Mouse (Mus musculus) T-helper 1 cell (primary cell): ENCODE data around the gene Adgrf2.

Experiments
- in situ Hi-C: fragments of 300-600 bp; cut with MboI, MseI; formaldehyde crosslinking; loops from one replicate; pipeline ENCODE4 v1.15.1; 2025; ENCODE audit warnings: high pct_unique_total_duplicates

The Adgrf2 gene

DNA sequence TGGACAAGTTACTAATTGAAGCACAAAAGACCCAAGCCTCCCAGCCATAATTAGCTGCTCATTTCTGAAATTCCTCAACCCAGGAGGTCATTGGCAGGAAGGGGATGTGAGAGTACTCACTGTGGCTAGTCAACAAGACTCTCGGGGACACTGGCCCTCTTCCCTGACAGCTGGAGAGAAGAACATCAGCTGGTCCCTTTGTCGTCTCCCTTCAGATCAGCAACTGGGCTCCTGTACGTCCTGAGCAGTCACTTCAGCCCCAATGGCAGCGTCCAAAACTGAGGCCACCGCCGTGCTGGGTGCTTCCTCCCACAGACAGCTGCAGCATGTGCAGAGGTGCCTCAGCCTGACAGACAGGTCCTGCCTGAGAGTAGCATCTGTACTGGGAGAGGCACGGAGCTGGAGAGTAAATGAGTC, at the start of gene Adgrf2:
Gene Adgrf2, minus strand, starts transcription at position 379 of the 417 bp plus-strand sequence.
- in situ Hi-C loops, result no loop called here

DNA sequence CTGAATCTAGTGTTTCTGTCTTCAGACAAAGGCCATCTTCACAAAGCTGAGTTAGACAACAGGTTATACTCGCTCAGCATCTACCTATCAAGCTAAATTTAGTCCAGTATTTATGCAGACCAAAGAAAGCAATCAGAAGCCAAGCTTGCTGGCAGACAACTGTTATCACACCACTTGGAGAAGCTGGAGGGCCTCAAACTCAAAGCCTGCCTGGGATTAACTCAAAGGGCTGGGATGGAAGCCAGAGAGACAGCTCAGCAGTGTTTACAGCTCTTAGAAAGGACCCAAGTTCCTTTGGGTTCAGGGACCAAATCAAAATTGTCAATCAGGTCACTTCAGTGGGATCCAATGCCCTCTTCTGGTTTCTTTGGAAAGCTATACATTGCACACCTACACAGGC, 48.8 kb upstream of the Adgrf2 start:
- in situ Hi-C loops, result no loop called here

GRCm38 (mm10) chr17:42789723-42790122, 47.7 kb upstream of the Adgrf2 start:
- in situ Hi-C loops, result no loop called here

DNA sequence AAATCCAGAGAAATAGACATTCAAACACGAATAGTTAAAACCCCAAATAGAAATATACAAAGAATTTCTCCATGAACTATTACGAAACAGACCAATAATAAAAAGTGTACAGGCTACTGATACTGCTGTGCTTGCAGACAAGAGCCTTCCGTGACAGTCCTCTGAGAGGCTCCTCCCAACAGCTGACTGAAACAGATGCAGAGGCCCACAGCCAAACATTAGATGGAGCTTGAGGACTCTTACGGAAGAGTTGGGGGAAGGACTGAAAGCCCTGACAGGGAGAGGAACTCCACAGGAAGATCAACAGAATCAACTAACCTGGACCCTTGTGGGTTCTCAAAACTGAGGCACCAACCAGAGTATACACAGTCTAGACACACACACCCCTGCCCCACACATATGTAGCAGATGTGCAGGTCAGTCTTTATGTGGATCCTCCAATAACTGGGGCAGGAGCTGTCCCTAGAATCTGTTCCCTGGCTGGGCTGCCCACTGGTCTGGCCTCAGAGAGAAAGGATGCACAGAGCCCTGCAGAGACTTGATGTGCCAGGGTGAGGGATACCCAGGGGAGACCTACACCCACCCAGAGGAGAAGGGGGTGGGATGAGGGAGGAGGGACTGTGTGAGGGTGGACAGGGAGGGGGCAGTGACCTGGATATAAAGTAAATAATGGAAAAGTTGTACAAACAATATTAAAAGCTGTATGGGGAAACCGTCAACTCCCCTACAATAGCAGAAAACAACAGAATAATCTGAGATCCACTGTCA, 46.9 kb upstream of the Adgrf2 start:
- in situ Hi-C loops, result no loop called here

GRCm38 (mm10) chr17:42782156-42782757, 40.3 kb upstream of the Adgrf2 start:
- in situ Hi-C loops, result loop anchor here (5.0 kb wide), 1 partner anchor 125 kb away; no protein-coding TSS in a partner anchor

DNA sequence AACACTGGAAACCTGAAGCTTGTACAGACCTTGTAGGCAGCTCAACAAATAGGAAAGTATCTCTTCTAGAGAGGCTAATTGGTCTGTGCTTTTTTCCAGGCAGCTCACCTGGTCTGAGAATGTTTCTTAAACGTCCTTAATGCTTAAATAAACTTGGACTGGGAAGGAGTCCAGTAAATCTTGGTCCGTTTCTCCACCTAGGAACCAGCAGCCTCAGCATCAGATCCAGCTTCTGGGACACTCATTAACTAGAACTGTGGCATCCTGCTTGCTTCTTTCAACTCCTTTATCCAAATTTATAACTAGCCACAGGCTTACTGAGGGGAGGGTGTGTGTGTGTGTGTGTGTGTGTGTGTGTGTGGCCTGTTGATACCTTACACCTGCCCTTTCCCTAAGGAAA, 11.8 kb upstream of the Adgrf2 start:
- in situ Hi-C loops, result no loop called here

DNA sequence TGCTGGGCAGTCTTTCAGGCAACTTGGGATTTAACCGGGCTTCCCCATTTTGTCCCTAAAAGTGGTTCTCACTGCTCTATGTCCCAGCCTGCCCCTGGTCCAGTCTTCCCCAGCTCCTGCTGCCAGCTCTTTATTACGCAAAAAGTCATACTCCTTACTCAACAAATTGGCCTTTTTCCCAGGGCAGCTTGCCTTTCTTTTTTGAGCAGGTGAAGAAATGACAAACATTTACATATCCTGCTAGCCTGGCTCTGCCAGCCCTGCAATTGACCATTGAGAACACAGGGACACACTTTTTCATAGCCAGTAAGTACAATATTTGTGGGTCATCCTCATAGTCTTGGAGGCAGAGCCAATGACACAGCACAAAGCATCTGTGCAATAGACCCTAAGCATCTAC, 10.2 kb upstream of the Adgrf2 start:
- in situ Hi-C loops, result no loop called here

DNA sequence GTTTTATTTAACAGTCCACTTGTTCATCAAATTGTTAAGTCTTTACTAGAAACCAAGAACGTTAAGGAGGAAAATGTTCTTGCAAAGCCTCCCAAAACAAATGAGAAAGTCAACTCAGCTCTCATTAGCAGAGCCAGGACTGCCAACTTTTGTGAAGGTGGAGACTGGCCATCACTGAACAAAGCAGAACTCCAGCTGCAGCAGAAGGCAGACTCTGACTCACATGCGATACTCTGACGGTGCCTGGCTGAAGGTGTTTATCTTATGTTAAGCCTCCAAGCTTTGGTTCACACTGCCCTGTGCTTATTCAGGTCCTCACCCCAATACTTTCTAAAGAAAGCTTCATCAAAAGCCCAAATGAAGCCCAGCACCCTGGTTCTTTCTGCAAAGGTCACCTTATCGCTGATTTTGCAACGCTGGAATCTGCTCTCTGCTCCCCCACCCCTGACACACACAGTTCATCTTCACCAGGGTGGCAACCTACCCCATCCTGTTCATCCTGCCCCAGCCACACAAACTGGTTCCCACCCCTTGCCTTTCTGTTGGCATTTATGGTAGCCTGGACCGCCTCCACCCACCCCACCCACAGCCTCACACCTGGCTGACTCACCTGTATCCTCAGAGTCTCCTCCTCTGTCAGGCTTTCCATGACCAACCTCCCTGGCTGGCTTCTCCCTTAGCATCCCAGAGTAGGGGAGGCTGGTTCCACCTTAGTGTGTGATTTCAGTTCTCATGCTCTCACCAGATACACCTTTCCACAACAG, 3.9 kb upstream of the Adgrf2 start:
- in situ Hi-C loops, result no loop called here

- in situ Hi-C loops, result no loop called here
Observed at GRCm38 (mm10) chr17:42742823-42743222, 844 bp upstream of the Adgrf2 start.

DNA sequence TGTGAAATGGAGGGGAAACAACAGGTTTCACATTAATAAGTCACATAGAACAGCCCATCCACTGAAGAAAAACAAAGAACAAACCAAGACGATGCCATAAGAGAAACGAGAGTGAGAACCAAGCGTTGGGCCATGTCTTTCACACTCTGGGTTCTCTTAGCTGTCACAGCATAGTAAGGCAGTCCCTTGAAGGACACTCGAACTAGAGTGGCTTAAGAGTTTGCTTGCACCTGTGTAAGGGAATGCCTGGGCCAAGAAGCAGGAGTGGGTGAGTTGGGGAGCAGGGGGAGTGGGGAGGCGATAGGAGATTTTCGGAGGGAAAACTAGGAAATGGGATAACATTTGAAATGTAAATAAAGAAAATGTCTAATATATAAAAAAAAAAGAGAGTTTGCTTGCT, 3.2 kb downstream of the Adgrf2 start:
- in situ Hi-C loops, result no loop called here

- in situ Hi-C loops, result no loop called here
Observed at GRCm38 (mm10) chr17:42717161-42717560, 24.8 kb downstream of the Adgrf2 start.

- in situ Hi-C loops, result no loop called here
Observed at GRCm38 (mm10) chr17:42714991-42715390, 27.0 kb downstream of the Adgrf2 start.

DNA sequence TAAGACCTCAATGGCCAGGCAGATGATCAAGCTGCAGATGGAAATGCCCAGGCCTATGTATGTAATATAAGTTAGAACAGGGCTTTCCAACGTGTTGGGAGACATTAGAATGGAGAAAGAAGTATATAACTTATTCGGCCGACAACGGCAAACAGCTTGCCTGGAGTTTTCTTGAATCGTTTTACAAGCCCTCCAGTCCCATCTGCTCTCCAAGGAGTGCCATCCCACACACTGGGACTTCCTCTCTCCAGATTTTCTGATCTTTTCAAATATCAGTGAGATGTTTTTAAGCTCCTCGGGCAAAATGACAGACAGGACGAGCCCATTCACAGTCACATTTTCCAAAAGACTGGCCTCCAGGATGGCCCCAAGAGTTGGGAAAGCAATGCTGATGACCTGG, 31.3 kb downstream of the Adgrf2 start:
- in situ Hi-C loops, result no loop called here

DNA sequence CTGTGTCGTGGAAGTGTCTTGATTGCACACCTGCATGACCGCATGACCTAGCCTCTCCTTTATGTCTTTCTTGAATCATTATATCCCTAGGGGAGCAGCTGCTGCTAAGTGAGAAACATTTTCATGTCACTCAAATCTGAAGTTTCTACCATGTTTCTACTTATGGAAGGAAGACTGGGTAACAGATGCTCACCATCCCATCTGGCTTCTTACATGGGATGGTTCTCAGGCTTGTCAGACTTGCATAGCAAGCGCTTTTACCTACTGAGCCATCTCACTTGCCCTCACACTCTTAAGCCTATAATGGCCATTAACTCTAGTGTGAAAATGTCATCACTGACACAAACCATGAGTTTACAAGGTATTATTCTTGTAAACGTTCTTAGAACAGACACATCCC, 36.4 kb downstream of the Adgrf2 start:
- in situ Hi-C loops, result no loop called here

DNA sequence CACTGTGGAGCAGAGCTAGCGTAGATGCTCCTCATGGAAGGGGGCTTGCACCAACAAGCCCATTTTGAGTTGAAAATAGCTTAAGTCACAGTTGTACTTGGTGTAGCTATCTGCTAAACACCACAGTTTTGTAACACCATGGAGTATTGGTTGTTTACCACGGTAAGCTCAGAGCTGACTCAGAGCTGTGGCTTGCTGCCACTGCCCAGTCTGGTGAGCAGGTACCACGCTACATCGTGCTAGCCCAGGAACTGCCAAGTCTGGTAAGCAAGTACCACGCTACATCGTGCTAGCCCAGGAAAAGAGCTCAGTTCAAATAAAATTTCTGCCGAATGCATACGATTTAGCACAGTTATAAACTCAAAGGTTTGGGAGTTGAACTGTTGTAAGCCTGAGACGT, 39.8 kb downstream of the Adgrf2 start:
- in situ Hi-C loops, result no loop called here

DNA sequence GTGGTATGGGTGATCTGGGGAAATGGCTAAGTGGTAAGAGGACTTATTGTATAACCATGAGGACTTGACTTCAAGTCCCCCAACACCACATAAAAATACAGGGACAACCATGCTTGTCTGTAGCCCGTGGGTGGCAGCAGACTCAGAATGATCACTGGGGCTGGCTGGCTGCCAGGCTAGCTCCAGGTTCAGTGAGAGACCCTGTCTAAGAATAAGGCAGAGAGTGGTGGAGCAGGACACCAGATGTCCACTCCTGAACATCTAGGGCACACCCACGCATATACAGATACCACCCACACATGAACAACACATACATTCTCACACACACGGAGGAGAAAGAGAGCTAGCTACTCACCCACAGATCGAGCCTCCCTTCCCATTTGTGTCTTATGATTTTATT, 47.2 kb downstream of the Adgrf2 start:
- in situ Hi-C loops, result no loop called here

DNA sequence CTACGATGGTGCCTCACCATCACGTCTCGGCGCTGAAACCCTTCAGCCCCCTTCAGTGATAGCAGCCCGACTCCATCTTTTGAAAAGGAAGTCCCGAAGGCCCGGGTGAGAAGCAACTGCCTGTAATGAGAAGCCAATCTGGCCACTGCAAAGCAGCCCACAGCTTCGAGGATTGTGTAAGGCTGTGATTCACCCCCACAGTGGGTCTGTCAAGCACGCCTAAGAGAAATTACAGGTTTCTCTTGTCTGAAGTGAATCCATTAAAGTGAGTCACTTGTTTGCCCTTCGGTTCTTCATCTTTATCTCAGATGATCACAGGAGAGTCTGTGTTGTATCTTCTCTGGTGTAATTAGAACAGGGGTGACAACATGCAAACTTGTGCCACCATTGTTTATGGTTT, 49.8 kb downstream of the Adgrf2 start, which contains the start of gene Adgrf4:
Gene Adgrf4, minus strand, starts transcription at position 149 of the 400 bp plus-strand sequence.
- in situ Hi-C loops, result no loop called here

DNA sequence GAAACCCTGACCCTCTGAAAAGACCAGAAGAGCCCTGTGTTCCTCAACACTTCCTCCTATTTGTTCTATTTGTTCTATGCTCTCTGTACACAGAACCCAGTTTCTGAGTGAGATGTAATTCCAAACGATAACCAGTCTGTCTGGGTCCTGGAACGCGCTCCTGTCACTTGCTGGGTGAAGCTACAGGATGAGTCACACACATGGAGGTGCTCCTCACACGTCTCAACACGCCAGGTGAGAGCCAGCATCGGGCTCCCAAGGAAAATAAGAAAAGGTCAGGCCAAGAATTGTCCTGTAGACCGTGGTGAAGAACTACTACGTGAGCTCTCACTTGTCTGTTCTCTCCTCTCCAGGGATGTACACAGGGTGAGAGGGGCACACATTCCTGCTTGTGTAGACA, 51.4 kb downstream of the Adgrf2 start:
- in situ Hi-C loops, result no loop called here
